Mouse (Mus musculus): Measurements from ENCODE around the gene Myh10.
"Not testable (repeated sequence)": the region's sequence is repeated elsewhere in the genome, so short reads cannot be mapped to it uniquely, and the experiment has no call there.

Gene Myh10

GRCm38 (mm10) chr11:68811881-68812577 lies 120.7 kb downstream of the Myh10 start:
- no peak for DNase-seq

DNA sequence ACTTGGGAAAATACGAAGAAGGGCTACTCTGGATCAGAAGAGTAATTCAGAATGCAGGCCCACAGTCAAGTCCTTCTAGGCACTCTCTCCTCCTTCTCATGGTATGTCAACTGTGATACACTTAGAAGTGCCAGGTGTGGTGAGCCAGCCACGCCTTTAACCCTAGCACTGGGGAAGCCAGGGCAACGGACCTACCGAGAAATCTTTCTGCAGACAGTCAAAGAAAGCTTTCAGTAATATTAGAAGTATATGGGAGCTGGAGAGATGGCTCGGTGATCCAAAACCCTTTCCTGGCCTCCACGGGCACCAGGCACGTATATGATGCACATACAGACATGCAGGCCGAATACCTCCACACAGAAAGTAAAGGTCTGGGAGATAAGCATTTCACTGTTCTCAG lies 127.1 kb downstream of the Myh10 start:
- no peak for DNase-seq

GRCm38 (mm10) chr11:68819226-68819805 lies 128.0 kb downstream of the Myh10 start:
- no peak for DNase-seq

- DNase-seq = no peak
These were observed 131.0 kb downstream of the Myh10 start for GRCm38 (mm10) chr11:68822326-68822725.

GRCm38 (mm10) chr11:68826735-68827134 lies 135.4 kb downstream of the Myh10 start:
- no peak for DNase-seq

- DNase-seq = not testable (repeated sequence)
These were observed 140.2 kb downstream of the Myh10 start for GRCm38 (mm10) chr11:68831580-68831979.

DNA sequence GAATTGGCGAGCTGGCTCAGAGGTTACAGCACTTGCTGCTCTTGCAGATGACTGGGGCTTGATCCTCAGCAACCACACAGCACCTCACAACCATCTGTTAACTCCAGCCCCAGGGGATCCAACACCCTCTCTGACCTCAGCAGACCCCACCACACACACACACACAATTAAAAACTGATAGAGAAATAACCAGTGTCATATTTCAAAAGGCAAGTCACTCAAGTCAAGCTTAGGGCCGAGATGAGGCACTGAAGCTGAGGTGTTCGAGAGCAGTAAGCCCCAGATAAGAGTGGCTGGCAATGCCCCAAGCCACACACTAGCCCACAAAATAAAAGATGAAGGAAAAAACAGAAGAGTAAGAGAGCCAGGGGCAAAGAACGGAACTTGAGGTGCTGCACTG lies 141.4 kb downstream of the Myh10 start:
- DNase-seq = no peak

DNA sequence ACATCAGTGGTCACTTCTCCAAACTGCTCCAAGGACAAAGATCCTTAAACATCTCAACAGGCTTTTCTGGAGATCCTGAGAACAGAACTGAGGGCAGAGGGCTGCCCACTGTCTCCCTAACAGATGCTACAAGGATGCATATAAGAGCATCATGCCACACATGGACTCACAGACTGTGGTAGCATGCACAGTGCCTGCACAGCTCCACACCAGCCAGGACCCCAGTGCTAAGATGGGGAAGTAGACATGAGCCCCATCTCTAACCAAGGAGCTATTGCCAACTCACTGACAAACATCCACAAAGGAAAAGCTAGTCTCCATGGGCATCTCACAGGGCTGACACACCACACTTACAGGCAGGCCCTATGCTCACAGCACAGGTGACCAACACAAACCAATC lies 142.2 kb downstream of the Myh10 start:
- DNase-seq = no peak

- DNase-seq = no peak
These were observed 143.7 kb downstream of the Myh10 start for GRCm38 (mm10) chr11:68835034-68835433.

DNA sequence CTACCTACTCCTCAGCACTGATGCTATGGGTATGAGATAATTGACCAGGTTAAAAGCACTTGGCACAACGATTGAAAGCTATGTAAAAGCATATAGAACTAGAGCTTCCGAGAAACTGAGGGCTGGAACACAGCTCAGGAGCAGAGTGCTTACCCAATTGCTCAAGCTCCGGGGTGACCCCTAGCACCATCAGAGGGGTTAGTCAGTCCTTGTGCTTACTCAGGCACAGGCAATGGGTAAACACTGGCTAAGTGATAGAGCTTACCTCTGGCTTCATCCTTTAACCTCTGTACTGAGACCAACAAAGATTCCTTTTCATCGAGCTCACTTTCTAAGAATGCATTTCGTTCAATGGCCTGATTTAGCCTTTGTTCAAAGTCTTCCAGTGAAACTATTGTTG lies 148.2 kb downstream of the Myh10 start:
- no peak for DNase-seq

DNA sequence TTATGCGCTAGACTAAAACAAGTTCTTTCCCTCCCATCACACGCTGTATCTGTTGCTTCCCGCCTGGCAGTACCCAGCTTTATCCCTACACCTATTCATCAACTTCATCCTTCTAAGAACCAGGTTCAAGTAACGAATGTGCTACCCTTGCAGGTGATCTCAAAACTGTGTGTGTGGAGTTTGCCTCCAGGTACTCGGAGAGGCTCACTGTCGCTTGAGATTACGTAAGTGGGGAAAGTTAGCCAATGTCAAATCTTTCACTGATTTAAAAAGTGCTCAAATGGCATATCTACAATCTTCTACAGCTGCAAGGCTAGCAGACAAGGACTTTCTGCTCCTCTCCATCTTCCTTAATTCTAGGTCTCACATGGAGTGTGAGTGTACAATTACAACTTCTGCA lies 159.5 kb downstream of the Myh10 start:
- no peak for DNase-seq

DNA sequence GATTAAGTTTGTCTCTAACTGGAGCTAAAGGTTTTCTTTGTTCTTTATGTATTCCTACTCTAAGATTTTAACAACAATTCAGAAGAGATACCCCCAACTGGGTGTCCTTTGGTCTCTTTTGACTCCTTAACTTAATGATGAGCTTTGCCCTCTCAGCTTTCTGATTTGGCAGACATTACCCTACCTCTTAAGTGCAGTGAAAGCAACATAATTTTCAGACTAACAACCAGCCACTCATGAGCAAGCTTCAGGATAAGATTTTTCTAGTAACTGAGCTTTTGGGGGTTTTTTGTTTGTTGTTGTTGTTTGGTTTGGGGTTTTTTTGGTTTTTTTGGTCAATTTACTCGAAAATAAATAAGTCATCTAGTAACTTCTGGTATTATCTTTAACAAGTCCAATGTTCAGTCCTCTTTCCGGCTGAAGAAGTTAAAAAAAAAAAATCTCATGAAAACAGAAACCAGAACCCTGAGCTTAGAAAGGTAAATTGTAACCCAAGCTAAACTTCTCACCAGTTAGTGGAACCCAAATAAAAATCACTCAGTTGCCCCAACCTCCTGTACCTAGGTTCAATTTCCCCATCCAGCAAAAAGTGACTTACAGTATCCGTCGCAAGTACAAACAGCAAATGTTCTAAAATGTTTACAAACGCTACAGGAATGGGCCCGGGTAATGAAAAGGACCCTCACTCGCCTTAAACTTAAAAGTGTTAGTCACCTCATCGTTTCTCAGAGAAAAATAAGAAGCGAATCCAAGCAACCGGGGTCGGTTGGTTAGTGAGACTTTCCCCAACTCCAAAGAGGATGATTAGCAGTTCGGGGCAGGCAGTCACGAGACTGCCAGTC lies 160.5 kb downstream of the Myh10 start:
- DNase-seq = no peak

- DNase-seq = peak; percentile 82
These were observed 161.1 kb downstream of the Myh10 start for GRCm38 (mm10) chr11:68852486-68852901.

GRCm38 (mm10) chr11:68852932-68853409 lies 161.6 kb downstream of the Myh10 start:
- DNase-seq = peak; percentile 99

GRCm38 (mm10) chr11:68853611-68854401 lies 162.4 kb downstream of the Myh10 start:
- DNase-seq = peak; percentile 85

GRCm38 (mm10) chr11:68854621-68855020 lies 163.3 kb downstream of the Myh10 start:
- DNase-seq = no peak

GRCm38 (mm10) chr11:68857329-68857728 lies 166.0 kb downstream of the Myh10 start:
- no peak for DNase-seq

GRCm38 (mm10) chr11:68859943-68860593 lies 168.7 kb downstream of the Myh10 start:
- DNase-seq = no peak

- no peak for DNase-seq
These were observed 170.9 kb downstream of the Myh10 start for GRCm38 (mm10) chr11:68862260-68862659.

DNA sequence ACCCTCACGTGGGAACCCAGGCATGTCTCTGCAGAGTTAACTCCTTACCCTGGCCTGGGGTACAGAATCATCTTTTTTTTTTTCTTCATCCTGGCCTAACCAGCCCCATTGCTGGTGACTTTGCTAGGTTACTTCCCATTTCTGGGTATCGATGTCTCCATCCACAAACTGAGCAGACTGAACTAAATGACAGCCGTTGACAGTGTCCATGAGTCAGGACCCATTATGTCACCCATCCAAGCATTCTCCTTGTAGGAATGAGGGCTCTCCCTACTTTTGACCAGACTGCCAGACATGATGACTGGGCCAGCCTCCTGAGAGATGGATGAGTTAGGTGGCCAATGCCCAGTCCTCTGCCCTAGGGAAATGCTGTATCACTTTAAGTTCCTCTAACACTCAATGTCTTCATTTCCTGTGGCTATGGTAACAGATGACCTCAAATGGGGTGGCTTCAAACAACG lies 172.3 kb downstream of the Myh10 start:
- DNase-seq = peak; percentile 53

GRCm38 (mm10) chr11:68864544-68865189 lies 173.3 kb downstream of the Myh10 start:
- peak; percentile 96 for DNase-seq

Data from lung, postnatal 36 days (tissue).